Mouse (Mus musculus) Muller cell, postnatal 12 days (primary cell): ENCODE results near the gene Rsph9.

Experiments
- DNase-seq: peaks from one replicate; pipeline ENCODE4 v3.0.0-alpha.2; 2015; ENCODE audit errors: inconsistent ontology term

The Rsph9 gene

DNA sequence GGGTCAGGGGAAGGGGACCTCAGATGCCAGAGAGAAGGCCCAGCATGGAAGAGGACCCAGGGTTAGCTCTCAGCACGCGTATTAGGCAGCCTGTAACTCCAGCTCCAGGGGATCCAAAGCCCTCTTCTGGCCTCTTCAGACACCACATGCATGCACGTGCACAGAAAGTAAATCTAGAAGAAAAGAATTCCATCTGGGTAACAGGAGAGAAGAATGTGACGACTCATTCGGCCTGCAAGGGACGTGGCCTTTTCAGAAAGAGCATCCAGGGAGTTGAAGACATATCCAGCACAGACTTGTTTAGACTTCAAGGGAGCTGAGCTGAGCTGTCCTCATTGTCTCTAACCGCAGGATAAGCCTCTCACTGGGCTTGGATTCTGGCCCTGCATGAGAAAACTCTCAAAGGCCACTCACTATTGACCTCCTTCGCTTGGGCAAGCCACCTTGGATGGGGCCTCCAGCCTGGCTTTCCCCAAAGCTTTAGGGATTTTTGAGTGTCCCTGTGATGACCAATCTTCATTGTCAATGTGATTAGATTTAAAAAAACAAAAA is 41.3 kb downstream of the Rsph9 start:
- DNase-seq: peak; percentile 86

DNA sequence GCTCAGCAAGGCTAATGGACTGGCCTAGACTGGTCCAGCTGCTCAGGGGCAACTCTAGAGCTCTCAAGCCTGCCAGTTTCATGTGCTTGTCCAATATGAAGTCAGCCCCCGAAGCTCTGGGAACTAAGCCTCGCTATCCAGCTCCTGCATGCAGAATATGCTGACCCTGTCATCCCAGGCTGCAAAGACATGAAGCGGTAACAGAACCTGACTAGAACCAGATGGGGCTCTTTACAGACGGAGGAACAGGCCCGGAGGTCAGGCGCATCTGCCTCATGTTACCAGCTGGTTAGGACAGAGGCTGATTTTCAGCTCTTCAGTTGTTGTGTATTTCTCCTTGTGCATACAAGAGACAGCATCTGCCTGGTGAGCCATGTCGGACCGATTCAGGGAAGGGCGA is 42.1 kb downstream of the Rsph9 start:
- no peak for DNase-seq

DNA sequence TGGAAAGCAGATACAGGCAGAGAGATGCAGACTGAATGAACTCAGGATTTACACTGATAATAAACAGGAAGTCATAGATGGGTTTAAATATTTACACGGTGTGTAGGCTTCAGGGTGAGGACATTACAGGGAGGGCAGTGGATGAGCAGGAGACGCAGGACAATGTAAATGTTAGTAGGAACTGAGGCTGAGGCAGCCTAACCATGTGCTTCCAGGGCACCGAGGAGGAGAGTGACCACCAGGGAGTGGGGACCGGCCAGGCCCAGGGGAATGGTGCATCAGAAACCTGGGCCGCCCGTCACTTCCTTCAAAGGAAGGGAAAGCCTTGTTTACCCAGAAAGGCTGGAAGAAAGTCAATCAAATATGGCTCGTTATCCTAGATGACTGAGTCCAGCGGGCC is 45.5 kb downstream of the Rsph9 start:
- no peak for DNase-seq

DNA sequence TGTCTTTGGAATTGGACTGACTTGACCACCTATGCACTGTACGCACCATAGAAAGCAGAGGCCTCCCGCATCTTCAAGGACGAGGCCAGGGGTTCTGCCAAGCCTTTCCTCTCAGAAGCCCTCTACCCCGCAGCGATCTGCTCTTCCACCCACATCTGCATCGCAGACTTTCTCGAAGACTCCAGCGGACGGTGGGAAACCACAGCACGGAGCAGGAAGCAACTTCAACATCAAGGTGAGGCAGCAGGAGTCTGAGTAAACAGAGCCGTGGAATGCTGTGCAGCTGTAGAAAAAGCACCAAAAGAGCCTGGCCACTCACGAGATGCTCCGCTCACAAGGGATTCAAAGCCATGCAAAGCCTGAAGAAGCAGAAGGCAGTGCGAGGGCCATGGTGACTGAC is 52.1 kb downstream of the Rsph9 start:
- no peak for DNase-seq

DNA sequence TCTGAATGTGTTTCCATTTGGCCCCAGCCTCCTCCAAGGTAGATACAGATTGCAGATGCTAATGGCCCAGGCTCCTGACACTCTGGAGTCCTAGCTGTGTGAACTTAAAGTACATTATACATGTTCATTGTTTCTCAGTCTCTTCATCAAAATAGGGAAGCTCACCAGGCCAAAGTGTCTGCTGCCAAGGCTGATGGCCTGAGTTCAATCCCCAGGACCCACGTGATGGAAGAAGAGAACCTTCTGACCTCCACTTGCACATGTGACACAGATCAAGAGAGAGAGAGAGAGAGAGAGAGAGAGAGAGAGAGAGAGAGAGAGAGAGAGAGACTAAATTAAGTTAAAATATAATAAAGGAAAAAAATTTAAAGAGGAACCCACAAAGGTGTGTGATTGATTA is 52.7 kb downstream of the Rsph9 start:
- no peak for DNase-seq

DNA sequence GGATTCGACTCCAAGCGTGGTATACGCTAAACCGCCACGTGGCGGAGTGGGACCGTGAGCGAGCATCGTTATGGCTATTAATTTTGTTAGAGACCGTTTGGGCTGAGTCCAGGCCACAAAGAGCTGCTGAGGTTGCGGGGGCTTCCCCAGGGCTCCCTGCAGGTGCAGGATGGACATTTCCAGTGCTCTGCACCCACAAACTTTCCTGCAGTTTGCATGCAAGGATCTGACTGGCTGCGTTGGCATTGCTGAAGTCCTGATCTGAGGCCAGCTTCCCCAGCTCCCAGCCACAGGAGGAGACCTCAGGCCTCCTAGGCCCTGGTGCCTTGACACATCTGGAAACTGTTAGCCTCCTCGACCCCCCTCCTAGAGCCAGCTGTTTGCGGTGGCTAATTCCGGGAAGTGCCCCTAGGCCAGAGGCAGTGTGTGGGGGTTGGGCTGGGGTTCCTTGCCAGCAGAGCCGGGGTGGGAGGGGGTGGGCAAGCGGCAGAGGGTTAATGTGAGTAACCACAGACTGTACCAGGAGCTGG is 57.6 kb downstream of the Rsph9 start:
- DNase-seq: no peak

DNA sequence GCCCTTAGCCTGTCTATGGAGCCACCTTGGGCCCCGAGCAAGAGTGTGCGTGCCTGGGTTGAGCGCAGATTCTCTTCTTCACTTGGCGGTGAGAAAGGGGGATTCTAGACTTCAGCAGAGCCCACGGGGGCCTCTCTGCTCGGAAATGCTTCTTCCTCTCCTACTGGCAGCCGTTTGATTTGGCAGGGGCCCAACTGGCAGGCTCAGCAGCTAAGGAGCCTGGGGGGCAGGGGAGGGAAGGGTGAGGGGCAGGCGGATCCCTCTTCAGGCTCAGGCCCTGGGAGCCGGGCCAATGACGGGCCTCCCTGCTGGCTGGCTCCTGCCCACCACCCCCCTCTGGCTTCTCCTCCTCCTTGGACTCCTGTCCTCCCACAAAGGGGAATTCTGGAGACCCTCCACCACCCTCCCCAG is 59.9 kb downstream of the Rsph9 start:
- DNase-seq: peak; percentile 58

DNA sequence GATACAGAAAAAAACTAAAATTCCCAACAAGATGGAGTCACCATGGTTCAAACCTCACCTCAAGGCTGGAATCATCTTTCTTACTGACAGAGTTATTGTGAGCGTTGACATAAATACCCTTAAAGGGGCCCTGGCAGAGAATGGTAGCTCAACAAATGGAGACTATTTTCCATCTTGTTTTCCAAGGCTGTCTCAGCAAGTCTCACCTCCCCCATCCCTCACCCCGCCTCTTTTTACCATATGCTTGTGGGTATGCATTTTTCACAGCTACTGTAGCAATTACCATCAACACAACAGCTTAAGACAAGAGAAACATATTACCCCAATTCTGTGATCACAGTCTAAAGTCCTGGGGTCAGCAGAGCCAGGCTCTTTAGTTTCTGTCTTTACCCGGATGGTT is 60.6 kb downstream of the Rsph9 start:
- DNase-seq: no peak

DNA sequence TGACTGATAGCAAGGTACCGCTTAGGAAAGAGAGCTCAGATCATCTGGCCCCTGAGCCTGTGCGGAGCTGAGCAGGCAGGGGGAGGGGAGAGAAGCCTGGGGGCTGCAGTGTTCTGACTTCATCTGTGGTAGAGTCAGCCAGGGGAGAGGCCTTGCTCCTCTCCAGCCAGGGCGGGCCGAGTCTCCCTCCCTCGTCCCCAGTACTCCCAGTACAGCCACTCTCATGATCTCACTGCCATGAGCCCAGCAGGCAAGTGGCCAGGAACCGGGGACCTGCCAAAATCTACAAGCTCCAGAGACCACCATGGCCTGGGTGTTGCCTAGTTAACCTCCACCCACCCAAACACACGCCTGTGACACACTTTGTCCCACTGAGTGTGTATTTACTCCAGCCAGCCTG is 62.4 kb downstream of the Rsph9 start:
- DNase-seq: no peak

DNA sequence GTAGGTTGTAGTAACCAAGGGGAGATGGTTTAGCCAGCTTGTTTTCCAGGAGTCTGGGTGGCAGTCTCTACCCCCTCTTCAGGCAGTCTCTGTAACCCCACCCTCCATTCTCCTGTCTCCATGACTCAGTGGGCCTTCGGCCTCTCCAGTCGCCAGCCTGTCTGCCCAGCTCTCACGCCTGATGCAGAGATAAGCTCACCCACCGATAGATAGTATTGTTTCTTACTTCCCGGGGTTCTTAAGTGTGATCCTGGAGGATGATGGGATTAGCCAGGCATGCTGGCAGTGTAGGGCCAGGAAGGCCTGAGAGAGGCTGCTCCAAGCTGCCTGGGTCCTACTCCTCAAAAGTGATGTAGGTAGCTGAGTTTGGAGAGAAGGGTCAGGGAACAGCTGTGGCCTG is 63.0 kb downstream of the Rsph9 start:
- DNase-seq: no peak

DNA sequence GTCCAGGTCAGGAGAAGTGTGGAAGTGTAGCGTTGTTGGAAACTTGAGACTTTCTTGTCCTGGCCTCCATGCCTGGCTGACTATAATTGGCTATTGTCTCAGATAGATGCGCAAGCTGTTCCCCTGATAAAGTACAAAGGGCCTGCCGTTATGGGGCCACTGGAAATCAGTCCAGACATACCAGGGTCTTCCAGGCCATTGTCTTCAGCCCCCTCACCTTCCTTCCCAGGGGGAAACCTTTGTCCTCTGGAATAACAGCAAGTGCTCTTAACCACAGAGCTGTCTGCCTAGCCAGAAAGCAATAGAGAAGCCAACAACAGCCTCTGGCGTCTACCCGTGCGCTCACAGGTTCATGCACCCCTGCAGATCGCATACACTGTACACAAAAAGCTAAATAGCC is 63.6 kb downstream of the Rsph9 start:
- no peak for DNase-seq

DNA sequence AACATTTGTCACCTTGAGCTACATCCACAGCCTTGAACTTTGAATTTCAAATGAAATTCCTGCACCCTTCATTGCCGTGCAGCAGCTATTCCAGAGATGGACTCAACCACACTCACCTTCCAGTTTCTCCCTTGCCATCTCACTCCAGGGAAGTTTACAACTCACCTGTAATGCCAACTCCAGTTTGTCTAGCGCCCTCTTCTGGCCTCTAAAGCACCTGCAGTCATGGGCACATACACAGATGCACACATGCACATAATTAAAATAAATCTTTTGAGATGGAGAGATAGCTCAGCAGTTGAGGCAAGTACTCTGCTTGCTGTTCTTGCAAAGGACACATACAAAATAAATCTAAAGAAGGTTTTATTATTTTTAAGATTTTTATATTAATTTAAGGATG is 65.0 kb downstream of the Rsph9 start:
- DNase-seq: no peak

DNA sequence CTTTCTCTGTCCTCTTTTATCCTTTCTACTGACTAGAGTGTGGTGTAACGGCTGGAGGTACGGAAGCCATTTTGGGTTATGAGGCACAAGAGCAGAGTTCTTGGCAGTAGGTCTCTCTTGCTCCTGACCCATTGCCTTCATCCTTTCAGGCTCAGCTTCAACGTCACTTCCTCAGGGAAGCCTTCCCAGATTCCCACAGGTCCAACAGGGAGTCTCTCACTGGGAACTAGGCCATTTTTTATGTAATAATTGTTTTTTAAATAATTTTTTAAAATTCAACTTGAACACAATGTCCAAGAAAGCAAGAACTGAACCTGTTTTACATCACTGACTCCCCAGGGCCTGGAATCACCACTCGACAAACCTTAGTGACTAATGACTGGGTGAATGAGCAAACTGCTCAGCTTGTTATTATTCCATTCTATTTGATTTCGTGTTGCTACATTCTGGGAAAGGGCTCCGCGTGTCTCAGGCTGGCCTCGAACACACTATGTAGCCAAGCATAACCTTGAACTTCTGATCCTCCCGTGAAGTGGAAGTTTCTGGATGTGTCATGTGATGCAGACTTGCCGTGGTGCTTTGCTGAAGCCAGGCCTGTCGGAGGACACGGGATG is 66.0 kb downstream of the Rsph9 start:
- no peak for DNase-seq

DNA sequence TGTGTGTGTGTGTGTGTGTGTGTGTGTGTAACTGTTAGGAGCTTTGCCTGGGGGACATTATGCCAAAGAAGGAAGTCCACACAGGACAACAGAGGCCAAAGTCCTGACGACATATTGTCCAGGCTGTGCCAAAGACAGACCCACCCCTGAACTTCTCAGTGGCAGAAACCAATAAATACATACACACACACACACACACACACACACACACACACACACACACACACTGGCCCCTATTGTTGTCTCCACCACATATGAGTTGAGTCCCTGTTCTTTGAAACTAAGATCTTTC is 67.8 kb downstream of the Rsph9 start:
- DNase-seq: no peak

DNA sequence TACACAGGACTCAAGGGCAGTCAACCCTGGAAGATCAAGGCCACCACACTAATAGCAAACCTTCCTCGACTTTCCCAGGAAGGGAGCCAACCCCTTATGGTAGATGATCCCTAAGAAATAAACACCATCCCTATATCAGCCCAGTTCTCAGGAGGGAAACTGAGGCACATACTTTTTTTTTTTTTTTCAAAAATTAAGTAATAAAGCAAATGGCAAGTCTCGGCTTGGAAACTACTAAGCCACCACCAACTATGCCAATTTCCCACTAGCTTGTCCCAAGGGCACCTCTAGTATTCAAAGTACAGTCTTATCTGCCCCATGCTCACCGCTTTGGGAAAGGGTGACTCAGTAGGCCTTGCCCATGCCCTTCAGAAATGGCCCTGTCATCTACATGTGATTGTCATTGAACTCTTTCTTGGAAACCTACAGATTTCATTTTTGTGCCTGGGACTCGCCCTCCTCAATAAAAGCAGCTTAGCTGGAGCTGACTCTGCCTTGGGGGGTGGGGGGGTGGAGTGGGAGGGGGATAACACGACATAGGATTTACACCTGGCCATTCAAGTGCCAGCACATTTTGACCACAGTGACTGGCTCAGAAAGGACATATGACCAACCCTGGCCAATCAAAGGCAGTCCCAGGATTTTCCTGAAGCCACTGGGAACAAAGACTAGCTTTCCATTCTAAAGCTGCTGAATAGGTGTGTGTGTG is 68.3 kb downstream of the Rsph9 start:
- DNase-seq: no peak

DNA sequence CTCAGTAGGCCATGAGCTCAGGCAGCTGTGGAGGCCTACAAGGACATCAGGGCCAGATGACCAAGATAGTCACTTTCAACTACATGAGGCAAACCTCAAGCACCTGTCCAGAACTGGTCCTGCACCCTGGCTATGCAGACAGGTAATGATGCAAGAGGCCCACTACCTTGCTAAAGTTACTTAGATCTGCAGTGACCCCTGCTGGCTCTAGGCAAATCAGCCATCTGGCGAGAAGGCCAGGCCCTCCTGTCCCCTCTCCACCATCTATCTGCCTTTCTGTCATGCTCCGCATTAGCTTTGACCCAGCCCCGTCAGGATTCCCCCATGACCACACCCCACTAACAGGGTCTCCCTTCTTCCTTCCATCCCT is 68.9 kb downstream of the Rsph9 start:
- no peak for DNase-seq

DNA sequence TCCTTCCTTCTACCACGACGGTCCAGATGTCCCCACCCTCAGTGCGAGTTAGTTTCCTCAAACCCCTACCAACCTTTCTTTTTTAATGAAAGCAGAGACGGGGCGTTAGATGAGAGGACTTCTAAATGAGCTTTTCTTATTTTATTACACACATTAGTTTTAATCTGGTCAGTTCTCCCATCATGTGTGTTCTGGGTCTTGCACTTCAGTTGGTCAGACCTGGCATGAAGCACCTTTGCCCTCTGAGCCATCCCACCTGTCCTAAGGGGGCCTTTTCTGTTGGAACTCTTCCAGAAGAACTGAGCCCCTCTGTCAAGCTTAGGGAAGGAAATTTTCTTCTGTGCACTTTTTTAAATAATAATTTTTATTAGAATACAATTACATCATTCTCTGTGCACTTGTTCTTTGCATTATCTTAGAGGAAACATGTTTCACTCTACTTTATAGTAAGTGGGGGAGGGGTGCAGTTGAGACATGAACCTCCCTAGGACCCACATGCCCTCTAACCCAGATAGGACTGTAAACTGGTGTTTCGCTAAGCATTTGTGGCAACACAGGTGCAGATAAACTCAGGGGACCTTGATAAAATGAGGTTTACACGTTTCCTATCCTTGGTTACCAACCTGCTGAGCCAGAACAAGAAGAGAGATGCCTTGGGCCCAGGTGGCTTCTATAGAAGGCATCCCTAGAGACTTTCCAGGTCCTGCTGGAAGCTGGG is 69.5 kb downstream of the Rsph9 start:
- no peak for DNase-seq

DNA sequence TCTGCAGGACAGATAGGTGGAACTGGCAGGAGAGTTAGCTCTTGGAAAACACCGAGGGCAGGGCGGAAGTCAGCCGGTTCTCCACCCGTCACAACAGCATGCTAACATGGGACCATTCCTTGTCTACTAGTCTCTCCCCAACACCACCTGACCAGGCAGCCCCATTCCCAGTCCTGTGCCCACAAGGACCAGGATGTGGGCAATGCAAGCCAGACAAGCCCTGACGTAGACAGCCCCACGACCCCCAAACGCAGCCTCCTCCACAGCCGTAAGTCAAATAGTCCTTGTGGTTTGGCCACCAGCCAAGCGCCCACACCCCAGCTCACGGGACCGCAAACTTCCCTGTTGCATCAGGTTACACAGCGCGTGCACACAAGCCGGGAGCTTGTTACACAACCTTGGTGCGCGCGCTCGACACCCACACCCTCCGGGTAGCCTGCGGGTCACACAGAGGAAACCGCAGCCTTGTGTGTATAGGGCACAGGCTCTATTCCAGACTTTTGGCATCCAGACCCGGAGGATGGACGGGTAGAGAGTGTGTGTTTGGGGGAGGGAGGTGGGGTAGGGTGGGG is 70.2 kb downstream of the Rsph9 start:
- DNase-seq: peak; percentile 72
